Mouse (Mus musculus) WW6 (cell line): Measurements from ENCODE around the gene Olfr1058.
"Not testable (repeated sequence)": the region's sequence is repeated elsewhere in the genome, so short reads cannot be mapped to it uniquely, and the experiment has no call there.

Source experiments
- DNase-seq: peaks from one replicate; pipeline ENCODE4 v3.0.0-alpha.2; 2013; ENCODE audit warnings: low read depth, low spot score

Gene Olfr1058

DNA sequence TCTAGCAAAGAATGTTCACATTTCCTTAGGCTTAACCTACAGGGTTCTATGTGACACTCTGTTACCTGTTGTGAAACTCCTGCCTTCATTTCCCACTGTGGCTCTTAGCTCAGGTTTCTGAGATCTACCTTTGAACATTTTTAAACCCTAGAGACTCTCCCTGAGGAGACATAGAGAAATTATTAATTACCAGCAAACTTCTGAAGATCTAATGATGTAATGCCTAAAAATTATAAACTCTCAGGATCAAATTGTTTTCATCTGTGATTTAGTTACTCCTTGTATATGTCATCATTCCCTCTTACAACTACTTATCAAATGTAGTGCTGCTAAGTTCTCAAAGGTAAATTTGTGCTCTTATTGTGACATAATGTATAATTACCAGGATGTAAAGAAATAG is at the start of gene Olfr1058:
TSS of gene Olfr1058 (minus strand) at position 101 of the 400 bp plus-strand sequence.
- DNase-seq, result not testable (repeated sequence)

DNA sequence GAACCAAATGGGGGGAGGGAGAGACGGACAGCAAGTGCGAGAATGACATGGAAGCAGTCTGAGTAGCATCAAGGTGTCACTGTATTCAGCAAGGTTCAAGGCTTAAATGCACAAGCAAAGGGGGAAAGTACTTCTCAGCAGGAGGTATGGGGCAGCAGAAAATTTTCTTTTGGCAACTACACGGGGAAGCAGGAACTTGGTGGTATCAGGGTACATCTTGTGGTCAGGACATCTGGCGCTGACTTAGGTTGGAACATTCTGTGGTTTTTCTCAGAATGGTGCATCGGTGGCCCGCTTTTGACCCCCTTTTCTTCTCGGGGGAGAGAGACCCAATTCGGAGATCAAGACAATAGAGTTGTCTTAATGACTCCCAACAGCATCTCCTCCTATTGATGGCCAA is 40.1 kb upstream of the Olfr1058 start:
- not testable (repeated sequence) for DNase-seq

DNA sequence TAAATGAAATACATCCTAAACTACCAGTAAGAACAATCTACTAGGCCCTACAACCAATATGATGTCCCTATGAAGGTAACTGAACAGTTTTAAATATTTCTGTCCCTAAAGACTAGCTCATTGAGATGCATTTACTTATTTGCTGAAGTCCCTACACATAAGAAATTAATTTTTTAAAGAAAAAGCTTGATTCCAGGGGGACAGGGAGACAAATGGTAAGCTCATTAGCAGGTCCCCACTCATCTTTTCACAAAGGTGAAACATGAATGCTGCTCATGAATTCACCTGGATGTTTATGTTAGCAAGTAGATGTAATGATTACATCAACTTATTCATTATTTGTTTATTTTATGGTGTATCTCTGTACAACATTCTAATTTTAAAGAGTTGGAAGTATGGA is 38.3 kb upstream of the Olfr1058 start, which contains the start of gene Olfr1062:
TSS of gene Olfr1062 (minus strand) at position 101 of the 400 bp plus-strand sequence.
- not testable (repeated sequence) for DNase-seq

DNA sequence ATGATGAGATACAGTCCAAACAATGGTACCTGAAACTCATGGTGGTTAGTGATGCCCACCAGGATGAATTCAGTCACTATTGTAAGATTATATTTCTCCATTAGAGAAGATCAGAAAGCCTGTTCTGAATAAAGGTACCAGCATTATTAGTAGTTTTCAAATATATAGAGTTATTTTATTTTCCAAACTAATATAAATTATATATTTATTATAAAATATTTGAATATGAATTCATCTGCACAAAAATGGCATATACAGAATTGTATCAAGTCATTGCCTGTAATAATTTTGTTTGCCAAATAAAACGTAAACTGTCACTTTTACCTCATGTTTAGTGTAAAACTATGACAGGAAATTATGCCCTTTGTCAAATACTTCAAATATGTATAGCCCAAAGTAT is 25.6 kb upstream of the Olfr1058 start, which contains the start of gene Olfr1061:
TSS of gene Olfr1061 (minus strand) at position 101 of the 400 bp plus-strand sequence.
- no peak for DNase-seq

DNA sequence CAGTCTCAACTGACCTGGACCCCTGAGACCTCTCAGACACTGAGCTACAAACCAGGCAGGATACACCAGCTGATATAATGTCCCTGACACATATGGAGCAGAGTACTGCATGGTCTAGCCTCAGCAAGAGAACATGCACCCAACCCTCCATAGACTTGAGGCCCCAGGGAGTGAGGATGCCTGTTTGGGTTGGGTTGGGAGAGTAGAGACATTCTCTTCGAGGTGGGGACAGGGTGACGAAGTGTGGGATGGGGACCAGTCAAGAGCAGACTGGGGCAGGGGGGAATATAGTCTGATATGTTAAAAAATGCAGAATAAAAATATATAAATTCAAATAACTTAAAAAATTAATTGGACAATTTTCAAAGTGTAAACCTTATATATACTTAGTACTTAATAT is 6.8 kb upstream of the Olfr1058 start:
- DNase-seq, result no peak

DNA sequence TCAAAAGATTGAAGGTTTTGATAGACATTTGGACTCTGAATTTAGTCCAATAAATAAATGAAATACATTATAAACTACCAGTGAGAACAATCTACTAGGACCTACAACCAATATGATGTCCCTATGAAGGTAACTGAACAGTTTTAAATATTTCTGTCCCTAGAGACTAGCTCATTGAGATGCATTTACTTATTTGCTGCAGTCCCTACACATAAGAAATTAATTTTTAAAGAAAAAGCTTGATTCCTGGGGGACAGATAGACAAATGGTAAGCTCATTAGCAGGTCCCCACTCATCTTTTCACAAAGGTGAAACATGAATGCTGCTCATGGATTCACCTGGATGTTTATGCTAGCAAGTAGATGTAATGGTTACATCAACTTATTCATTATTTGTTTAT is 10.1 kb downstream of the Olfr1058 start, which contains the start of gene Olfr1057:
TSS of gene Olfr1057 (minus strand) at position 101 of the 400 bp plus-strand sequence.
- no peak for DNase-seq

DNA sequence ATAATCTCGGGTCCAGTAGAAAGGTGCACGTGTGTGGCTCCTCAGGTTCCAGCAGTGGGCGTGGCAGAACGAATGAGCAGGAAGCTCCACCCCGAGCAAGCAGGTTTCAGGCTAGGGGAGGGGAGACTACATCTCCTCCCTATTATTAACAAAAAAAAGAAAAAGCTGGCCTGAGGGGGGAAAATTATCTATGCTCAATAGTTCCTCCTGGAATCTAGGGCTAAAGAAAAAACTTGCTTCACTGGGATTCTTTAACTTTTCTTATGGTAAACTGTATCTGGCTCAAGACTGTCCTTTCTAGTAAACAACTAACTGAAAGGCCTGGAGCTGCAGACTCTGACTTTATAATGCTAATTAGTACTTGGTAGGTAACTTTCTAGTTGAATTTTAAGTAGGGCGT is 22.0 kb downstream of the Olfr1058 start:
- DNase-seq, result not testable (repeated sequence)

DNA sequence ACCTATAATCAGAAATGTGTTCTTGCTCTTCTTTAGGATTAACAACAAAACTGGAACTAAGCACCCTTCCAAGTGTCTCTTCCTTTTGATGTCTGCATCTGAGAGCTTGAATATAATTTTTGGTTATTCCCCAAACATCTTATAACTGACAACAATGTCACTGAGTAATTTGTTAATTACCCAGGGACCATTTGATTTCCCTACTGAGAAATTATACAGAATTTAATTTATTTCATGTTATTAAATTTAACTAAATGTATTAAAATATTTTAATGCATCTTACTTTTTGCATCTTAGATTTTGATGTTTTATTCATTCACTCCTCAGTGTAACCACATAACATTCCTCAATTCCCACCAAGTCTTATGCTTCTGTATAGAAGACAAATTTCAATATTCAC is 26.0 kb downstream of the Olfr1058 start, which contains the start of gene Olfr1056:
TSS of gene Olfr1056 (minus strand) at position 101 of the 400 bp plus-strand sequence.
- DNase-seq, result no peak

DNA sequence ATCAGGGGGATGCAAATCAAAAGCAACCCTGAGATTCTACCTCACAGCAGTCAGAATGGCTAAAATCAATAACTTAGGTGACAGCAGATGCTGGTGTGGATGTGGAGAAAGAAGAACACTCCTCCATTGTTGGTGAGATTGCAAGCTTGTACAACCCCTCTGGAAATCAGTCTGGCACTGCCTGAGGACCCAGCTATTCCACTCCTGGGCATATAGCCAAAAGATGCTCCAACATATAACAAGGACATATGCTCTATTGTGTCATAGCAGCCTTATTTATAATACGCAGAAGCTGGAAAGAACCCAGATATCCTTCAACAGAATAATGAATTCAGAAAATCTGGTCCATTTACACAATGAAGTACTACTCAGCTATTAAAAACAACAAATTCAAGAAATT is 36.6 kb downstream of the Olfr1058 start:
- DNase-seq, result not testable (repeated sequence)

DNA sequence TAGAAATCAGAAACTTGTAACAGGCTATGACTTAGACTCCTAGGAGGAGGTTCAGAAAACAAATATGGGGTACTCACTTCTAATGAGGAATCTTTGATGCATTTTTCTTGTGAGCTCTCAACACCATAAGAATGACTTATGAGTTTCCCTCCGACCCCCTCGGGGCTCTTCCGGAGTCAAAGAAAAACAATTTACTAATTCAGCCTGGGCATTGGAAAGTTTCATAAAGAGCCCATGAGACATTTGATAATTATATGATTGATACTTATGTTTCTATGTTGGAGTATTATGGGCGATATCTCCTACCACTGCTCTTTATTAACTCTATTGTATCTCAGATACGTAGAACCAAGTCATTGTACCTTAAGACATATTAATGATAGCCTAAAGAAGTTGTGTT is 38.2 kb downstream of the Olfr1058 start, which contains the start of gene Olfr1055:
TSS of gene Olfr1055 (minus strand) at position 101 of the 400 bp plus-strand sequence.
- no peak for DNase-seq

DNA sequence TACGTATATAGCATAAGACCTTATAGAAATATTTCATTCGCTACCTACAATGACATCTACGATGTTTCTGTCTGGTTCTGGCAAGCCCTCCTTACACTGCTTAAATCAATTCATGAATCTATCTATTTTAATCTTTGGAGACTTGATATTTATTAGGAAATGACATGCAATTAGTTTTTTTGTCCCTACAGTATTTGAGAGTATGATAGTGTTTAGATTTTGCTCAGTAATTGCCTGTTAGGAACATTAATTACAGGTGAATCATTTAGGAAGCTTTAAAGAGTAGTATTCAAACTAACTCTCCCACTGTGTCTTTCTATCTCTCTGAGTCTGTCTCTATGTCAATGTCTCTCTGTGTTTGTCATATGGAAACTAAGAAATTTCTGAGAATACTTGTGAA is 53.0 kb downstream of the Olfr1058 start, which contains the start of gene Olfr1054:
TSS of gene Olfr1054 (minus strand) at position 101 of the 400 bp plus-strand sequence.
- no peak for DNase-seq
